Mouse (Mus musculus) Patski (cell line): Measurements from ENCODE around the gene Defa33. TPM values are rescaled to one million over a fixed set of nuclear protein-coding genes. Genes with fewer than 3 reads are reported as not detected.
"Not testable (repeated sequence)": the region's sequence is repeated elsewhere in the genome, so short reads cannot be mapped to it uniquely, and the experiment has no call there.

Experiments
- ATAC-seq: fragments of 100-300 bp; one replicate; pipeline ENCODE4 v1.8.0; 2021
- CTCF ChIA-PET: fragments of 350-600 bp; sonication (Branson Sonifier 250); formaldehyde crosslinking; loops from one replicate; lab custom pipeline; 2022; ENCODE audit warnings: inconsistent platforms; lab: Charles Lee
- POLR2A ChIA-PET: fragments of 350-600 bp; sonication (Branson Sonifier 250); formaldehyde crosslinking; loops from one replicate; lab custom pipeline; 2022; ENCODE audit warnings: antibody characterized with exemption, inconsistent platforms; lab: Charles Lee
- DNase-seq: peaks from one replicate; pipeline ENCODE4 v3.0.0-alpha.2; 2011; ENCODE audit warnings: low read depth, low spot score
- H3K27me3 ChIP-seq: fragments of 371-371 bp; one replicate; pipeline ENCODE4 v1.5.1; 2021
- in situ Hi-C: fragments of 300-500 bp; cut with MboI; formaldehyde crosslinking; loops from 3 replicates; pipeline ENCODE4 v1.11.1; 2018; ENCODE audit warnings: low pct_unique_long_range_greater_than_20kb, mixed read lengths
- polyA plus RNA-seq: library from polyadenylated mRNA; unstranded; gene quantifications from one replicate; pipeline ENCODE4 v1.2.3, GENCODE M21; 2021

Defa33 gene
- not detected for polyA plus RNA-seq

DNA sequence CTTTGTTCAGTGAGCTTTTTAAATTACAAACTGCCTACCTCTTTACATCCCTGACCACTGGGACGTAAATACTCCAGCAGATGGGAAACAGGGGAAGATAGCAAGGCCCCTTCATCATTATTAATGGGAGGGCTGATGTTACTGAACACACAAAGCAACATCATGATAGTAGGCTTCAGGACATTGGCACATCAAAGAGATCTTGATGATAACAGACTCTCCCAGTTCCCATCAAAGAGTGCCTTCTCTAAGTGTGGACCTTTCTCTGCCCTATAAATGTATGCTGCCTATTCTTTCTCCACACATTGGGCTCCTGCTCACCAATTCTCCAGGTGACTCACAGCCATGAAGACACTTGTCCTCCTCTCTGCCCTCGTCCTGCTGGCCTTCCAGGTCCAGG lies at the start of gene Defa33:
Gene Defa33, plus strand, starts transcription at position 301 of the 400 bp plus-strand sequence.
- H3K27me3 ChIP-seq, POLR2A ChIA-PET, in situ Hi-C loops, DNase-seq, CTCF ChIA-PET, ATAC-seq: not testable (repeated sequence)

GRCm38 (mm10) chr8:21378215-21378614 lies 13.4 kb upstream of the Defa33 start, which contains the start of gene Defa2:
Gene Defa2 (plus strand): TSS chr8:21378515.
- ATAC-seq, POLR2A ChIA-PET, H3K27me3 ChIP-seq, DNase-seq, in situ Hi-C loops, CTCF ChIA-PET: not testable (repeated sequence)

DNA sequence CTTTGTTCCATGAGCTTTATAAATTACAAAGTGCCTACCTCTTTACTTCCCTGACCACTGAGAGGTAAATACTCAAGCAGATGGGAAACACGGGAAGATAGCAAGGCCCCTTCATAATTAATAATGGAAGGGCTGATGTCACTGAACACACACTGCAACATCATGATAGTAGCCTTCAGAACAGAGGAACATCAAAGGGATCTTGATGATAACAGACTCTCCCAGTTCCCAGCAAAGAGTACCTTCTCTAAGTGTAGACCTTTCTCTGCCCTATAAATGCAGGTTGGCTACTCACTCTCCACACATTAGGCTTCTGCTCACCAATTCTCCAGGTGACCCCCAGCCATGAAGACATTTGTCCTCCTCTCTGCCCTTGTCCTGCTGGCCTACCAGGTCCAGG lies 35.5 kb downstream of the Defa33 start, which contains the start of gene Defa36:
Gene Defa36, plus strand, starts transcription at position 301 of the 400 bp plus-strand sequence.
- POLR2A ChIA-PET, in situ Hi-C loops, CTCF ChIA-PET, ATAC-seq, H3K27me3 ChIP-seq, DNase-seq: not testable (repeated sequence)

Other genes starting within 250 kb of the Defa33 start
- not detected for gene Defa22, start 229.5 kb upstream of the Defa33 start, polyA plus RNA-seq
- gene Defa31, start 200.2 kb upstream of the Defa33 start, polyA plus RNA-seq: not detected
- gene Gm15293, start 190.2 kb upstream of the Defa33 start, polyA plus RNA-seq: not detected
- gene Gm15292, start 142.1 kb upstream of the Defa33 start, polyA plus RNA-seq: not detected
- not detected for gene Defa27, start 76.3 kb upstream of the Defa33 start, polyA plus RNA-seq
- gene Defa29, start 64.8 kb upstream of the Defa33 start, polyA plus RNA-seq: not detected
- gene Defa2, start 13.3 kb upstream of the Defa33 start, polyA plus RNA-seq: not detected
- not detected for gene Defa36, start 35.6 kb downstream of the Defa33 start, polyA plus RNA-seq
- gene Gm7849, start 64.7 kb downstream of the Defa33 start, polyA plus RNA-seq: not detected
- not detected for gene Defa20, start 117.4 kb downstream of the Defa33 start, polyA plus RNA-seq
- gene Defa32, start 137.2 kb downstream of the Defa33 start, polyA plus RNA-seq: not detected
- gene Defa37, start 173.6 kb downstream of the Defa33 start, polyA plus RNA-seq: not detected
- not detected for gene Defa28, start 191.2 kb downstream of the Defa33 start, polyA plus RNA-seq
- gene Gm7861, start 202.7 kb downstream of the Defa33 start, polyA plus RNA-seq: not detected
- not detected for gene Defa26, start 226.4 kb downstream of the Defa33 start, polyA plus RNA-seq